Mouse (Mus musculus) cerebellum, adult 2 months (tissue): ENCODE results near the gene Lamtor1.

Experiments used
- CTCF ChIP-seq: fragments of 200-500 bp; IDR thresholded peaks from 2 replicates; pipeline ENCODE4 v1.5.1; 2011; ENCODE audit warnings: low read depth, mild to moderate bottlenecking, control low read depth, low read length, moderate library complexity, borderline replicate concordance; ENCODE audit not compliant: insufficient read depth
- POLR2A ChIP-seq: fragments of 200-500 bp; IDR thresholded peaks from 2 replicates; pipeline ENCODE4 v1.6.1; 2011; ENCODE audit warnings: low read length, control low read depth, borderline replicate concordance; ENCODE audit not compliant: insufficient read depth

DNA sequence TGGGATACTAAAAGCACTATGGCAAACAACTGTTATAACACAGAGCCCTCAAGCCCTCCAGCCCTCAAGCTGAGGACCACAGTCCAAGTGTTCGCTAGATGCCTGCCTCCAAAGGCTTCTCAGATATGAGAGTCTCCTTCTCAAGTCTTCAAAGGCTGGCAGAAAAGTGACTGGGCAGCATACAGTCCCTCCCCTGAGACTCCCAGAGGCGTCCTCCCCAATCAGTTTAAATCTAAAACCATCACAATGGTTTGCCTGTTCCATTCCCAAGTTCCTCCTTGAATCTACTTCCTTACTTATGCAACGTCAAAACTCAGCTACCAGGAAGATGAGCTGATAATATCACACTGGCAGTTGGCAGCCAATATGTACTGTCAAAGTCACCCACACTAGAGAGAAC, 42.3 kb upstream of the Lamtor1 start, which contains the start of gene Anapc15:
- TF ChIP-seq CTCF, result no peak
- no peak for TF ChIP-seq POLR2A
